Mouse (Mus musculus) brain, embryonic 14.5 days (tissue): Measurements from ENCODE around the gene Adpgk.

Experiments used
- CTCF ChIP-seq: fragments of 200-500 bp; IDR thresholded peaks from 2 replicates; pipeline ENCODE4 v1.5.1; 2012; ENCODE audit warnings: inconsistent platforms, mild to moderate bottlenecking, moderate library complexity, borderline replicate concordance; ENCODE audit not compliant: insufficient read depth, insufficient read length; ENCODE audit errors: extremely low read depth
- POLR2A ChIP-seq: fragments of 200-500 bp; IDR thresholded peaks from 2 replicates; pipeline ENCODE4 v1.6.1; 2012; ENCODE audit warnings: mild to moderate bottlenecking, inconsistent platforms, borderline replicate concordance; ENCODE audit not compliant: poor library complexity, insufficient read depth, insufficient read length, severe bottlenecking; ENCODE audit errors: extremely low read depth

DNA sequence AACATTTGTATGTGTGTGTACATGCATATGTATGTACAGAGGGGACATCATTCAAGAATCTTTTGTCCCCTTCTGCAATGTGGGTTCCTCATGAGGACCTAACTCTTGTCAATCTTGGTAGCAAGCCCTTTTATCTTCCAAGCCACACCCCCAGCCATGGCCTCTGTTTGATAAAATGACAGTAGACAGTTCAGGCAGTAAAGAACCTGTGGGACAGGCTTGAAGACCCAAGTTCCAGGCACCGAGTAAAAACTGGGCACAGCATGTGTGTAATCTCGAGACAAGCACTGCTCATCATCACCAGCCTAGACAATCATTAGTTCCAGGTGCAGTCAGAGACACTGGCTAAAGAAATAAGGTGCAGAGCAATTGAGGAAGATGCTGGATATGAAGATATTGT lies 54.8 kb downstream of the Adpgk start:
- no peak for TF ChIP-seq POLR2A
- no peak for TF ChIP-seq CTCF
